Mouse (Mus musculus): ENCODE measurements around the gene Kif24.

Kif24 gene

DNA sequence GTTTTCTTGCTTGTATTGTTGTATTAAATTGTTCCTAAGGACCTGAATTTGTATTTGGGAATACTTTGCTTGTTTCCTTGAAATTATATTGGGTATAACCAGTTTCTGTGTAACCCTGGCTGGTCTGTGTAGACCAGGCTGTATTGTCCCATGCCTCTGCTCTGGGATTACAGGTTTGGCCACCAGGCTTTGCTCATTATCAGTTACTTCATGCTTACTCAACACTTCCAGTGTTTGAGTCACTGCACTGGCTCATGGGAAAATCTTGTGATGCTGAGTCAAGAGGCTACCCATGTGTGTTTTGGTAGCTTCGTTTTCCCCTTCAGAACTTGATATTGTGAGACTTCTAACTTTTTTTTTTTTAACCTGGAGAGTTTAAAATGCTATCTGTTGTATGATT is 111.4 kb downstream of the Kif24 start:
- ATAC-seq (ENCODE audit: insufficient number of reproducible peaks, low FRiP score, low TSS enrichment), result no peak

DNA sequence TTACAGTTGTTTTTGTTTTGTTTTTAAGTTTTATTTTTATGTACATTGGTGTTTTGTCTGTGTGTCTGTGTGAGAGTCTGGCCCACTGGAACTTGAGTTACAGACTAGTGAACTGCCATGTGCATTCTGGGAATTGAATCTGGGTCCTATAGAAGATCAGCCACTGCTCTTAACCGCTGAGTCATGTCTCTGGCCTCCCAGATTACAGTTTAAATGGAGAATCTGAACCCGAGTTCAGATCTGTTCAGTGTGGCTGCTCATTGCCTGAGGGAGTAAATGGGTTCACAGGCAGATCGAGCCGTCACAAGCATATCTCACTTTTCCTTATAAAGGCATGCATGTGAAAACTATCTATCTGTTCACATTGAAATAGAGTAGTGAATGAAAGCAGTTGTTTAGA is 111.9 kb downstream of the Kif24 start:
- no peak for ATAC-seq (ENCODE audit: insufficient number of reproducible peaks, low FRiP score, low TSS enrichment)

DNA sequence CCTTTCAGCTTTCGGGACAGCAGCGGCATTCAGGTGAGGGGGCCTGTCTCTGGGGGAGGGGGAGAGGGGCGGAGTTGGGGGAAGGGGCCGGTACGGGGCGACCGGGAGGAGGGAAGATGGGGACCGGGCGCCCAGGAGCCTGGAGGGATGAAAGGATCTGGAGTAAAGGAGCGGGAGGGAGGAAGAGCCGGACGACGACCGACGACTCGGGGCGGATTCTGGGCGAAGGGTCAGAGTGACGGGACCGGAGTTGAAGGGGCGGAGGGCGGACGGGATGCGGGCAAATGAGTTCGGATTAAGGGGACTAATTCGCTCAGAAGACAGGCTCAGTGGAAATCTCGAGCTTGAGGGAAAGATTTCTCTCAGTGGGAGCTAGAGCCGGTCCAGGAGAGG is 115.5 kb downstream of the Kif24 start:
- peak; percentile 46 for ATAC-seq (ENCODE audit: insufficient number of reproducible peaks, low FRiP score, low TSS enrichment)

DNA sequence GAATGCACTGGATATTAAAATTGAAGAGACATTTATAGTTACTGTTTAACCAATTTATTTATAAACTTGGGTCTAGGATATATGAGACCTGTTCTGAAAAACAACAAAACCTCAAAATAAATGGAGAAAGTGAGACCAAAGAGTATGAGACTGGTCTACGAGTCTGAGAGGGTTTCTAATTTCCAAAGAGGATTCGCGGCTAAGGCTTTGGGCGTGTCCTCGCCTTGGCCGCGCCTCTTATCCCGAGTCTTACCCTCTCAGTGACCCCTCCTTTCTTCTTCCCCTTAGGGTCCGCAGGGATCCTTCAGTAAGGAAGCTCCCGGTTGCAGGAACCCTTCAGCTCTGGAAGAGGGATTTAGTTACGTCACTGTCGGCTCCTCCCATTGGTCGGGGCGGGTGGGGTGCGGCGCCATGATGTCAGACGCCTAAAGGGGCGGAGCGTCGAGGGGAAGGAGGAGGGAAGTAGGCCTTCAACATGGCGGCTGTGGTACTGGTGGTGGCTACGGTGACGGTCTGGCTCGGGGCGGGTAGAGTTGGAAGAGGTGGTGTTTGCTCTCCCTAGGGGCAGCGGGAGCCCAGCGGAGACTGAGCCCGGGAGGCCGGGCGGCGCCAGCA is 116.0 kb downstream of the Kif24 start, which contains the start of gene Ubap1:
TSS of gene Ubap1 (plus strand) at position 413 of the 615 bp plus-strand sequence.
- peak; percentile 98 for ATAC-seq (ENCODE audit: insufficient number of reproducible peaks, low FRiP score, low TSS enrichment)

DNA sequence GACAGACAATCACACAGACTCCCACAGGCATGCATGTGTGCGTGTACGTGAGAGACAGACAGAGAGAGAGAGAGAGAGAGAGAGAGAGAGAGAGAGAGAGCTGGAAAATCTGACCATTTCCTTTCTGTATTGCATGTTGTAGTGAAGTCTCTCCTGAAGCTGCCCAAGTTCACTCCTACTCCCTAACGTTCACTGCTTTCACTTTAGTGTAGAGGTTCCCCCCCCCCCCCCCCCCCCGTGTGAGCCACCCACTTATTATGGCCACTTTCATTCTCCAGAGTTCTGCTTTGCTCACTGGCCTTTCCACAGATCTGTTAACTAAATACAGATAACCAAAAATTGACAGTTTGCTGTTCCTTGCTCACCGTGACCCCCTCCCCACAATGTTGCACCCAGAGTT is 116.8 kb downstream of the Kif24 start:
- no peak for ATAC-seq (ENCODE audit: insufficient number of reproducible peaks, low FRiP score, low TSS enrichment)

DNA sequence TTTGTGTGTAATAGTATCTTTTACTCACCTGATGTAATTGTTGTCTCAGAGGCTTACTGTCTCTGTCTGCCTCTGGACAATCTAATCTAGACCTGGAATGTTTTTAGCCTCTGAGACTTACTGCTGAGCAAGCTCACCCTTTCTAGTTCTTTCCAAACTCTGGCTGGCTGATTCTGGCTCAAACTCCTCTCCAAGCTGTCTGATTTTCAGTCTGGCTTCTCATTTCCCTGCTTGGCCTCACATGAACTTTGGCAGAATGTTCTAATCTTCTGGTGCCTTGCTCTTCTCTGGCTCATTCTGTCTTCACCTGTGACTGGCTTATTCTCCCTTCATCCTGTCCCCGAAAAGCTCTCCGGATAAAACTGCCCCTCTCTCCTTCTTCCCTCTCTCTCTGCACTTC is 118.7 kb downstream of the Kif24 start:
- ATAC-seq (ENCODE audit: insufficient number of reproducible peaks, low FRiP score, low TSS enrichment), result no peak

DNA sequence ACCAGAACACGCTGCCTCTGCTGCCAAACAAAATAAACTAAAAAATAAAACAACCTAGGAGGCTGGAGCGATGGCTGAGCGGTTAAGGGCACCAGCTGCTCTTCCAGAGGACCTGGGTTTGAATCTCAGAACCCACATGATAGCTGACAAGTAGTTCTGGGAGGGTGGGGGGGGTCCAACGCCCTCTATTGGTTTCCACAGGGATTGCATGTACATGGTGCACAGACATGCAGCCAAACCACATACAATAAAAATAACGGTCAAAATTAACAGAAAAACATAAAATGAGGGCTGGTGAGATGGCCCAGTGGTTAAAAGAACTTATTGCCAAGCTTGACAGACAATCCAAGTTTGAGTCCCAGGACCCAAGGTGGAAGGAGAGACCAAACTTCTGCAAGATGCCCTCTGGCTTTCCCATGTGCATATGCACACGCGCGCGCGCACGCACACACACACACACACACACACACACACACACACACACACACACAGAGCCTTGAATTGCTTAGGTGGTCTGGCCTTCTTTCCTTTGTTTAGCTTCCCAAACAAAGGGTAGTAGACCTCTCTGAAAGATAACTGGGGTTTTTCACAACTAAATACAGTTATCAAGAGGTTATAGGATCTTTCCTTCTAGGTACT is 123.7 kb downstream of the Kif24 start:
- no peak for ATAC-seq (ENCODE audit: insufficient number of reproducible peaks, low FRiP score, low TSS enrichment)
